Mouse (Mus musculus) urinary bladder, postnatal 14 days (tissue): ENCODE results near the gene Csnk1g2.

Source experiments
- DNase-seq: peaks from one replicate; pipeline ENCODE4 v3.0.0; 2021; ENCODE audit warnings: low spot score

Csnk1g2 gene

GRCm38 (mm10) chr10:80622661-80623456 lies at the start of gene Csnk1g2:
Csnk1g2 (plus strand) TSS chr10:80622838.
- DNase-seq: peak; percentile 54

GRCm38 (mm10) chr10:80573944-80574343 lies 48.7 kb upstream of the Csnk1g2 start:
- DNase-seq: no peak

GRCm38 (mm10) chr10:80574896-80575295 lies 47.7 kb upstream of the Csnk1g2 start:
- no peak for DNase-seq

- no peak for DNase-seq
Observed at GRCm38 (mm10) chr10:80575925-80576324, 46.7 kb upstream of the Csnk1g2 start.

GRCm38 (mm10) chr10:80576351-80577194 lies 46.1 kb upstream of the Csnk1g2 start:
- DNase-seq: peak; percentile 65

GRCm38 (mm10) chr10:80577195-80578130 lies 45.2 kb upstream of the Csnk1g2 start, which contains the start of gene Klf16:
Klf16 (minus strand) TSS chr10:80577321.
- peak; percentile 99 for DNase-seq

- peak; percentile 87 for DNase-seq
Observed at GRCm38 (mm10) chr10:80578131-80578750, 44.4 kb upstream of the Csnk1g2 start.

- DNase-seq: peak; percentile 67
Observed at GRCm38 (mm10) chr10:80578911-80579310, 43.7 kb upstream of the Csnk1g2 start.

- no peak for DNase-seq
Observed at GRCm38 (mm10) chr10:80583047-80583446, 39.6 kb upstream of the Csnk1g2 start.

- no peak for DNase-seq
Observed at GRCm38 (mm10) chr10:80584045-80584488, 38.6 kb upstream of the Csnk1g2 start.

GRCm38 (mm10) chr10:80584642-80585552 lies 37.7 kb upstream of the Csnk1g2 start:
- DNase-seq: no peak

- DNase-seq: no peak
Observed at GRCm38 (mm10) chr10:80585581-80585980, 37.1 kb upstream of the Csnk1g2 start.

- DNase-seq: no peak
Observed at GRCm38 (mm10) chr10:80586407-80587304, 36.0 kb upstream of the Csnk1g2 start.

GRCm38 (mm10) chr10:80587305-80587657 lies 35.4 kb upstream of the Csnk1g2 start:
- DNase-seq: no peak

GRCm38 (mm10) chr10:80589127-80589878 lies 33.3 kb upstream of the Csnk1g2 start:
- no peak for DNase-seq

- peak; percentile 97 for DNase-seq
Observed at GRCm38 (mm10) chr10:80589879-80590854, 32.5 kb upstream of the Csnk1g2 start, which contains the start of gene Abhd17a. Abhd17a (minus strand) TSS chr10:80590341.

GRCm38 (mm10) chr10:80596318-80596717 lies 26.3 kb upstream of the Csnk1g2 start:
- no peak for DNase-seq
